Mouse (Mus musculus) mature B cell (primary cell): ENCODE measurements around the gene Il22ra1.

Source experiments
- in situ Hi-C: fragments of 300-500 bp; cut with MboI; formaldehyde crosslinking; loops from 2 replicates; pipeline ENCODE4 v1.14.3; 2019

The Il22ra1 gene

DNA sequence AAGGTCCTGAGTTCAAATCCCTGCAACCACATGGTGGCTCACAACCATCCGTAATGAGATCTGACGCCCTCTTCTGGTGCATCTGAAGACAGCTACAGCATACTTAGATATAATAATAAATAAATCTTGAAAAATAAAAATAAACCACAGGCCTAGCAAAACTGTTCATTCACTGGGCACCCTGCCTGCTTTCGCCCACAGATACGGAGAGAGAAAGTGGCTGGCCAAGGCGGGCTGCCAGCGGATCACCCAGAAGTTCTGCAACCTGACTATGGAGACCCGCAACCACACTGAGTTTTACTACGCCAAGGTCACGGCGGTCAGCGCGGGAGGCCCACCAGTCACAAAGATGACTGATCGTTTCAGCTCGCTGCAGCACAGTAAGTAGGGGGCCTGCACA is 5.9 kb downstream of the Il22ra1 start:
- in situ Hi-C loops, result no loop called here

DNA sequence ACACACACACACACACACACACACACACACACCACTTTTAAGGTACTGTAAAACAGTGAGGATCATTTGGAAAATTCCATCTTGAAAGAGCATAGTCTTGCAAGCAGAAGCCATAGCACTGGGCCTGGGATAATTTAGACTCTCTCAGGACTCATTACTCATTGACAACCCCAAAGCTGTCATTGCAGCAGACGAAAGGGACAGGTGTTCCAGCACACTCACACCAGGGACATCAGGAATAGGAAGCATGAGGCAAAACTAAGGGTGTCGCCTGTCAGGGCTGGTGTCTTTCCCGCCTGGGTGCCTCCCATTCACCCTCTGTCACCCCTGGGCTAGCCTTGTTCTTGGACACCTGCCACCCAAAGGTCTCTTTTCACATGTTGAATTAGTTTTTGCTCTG is 8.9 kb downstream of the Il22ra1 start:
- in situ Hi-C loops, result no loop called here

DNA sequence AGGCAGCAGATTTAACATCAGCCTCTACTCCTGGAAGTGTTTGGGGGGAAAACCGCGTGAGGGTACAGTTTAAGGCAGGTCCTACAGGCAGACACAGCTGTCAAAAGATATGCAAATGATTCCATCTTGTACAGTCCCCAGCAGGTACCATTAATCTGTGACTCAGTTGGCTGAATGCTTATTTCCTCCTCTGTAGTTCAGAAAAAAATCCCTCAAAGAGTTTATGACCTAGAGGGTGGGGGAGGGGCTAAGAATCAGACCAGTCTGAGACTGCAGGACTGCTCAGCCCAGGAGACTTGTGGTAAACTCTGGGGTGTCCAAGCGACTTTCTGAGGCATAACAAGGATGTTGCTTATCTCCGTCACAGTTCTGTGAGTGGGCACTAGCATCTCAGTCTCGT is 10.3 kb downstream of the Il22ra1 start:
- in situ Hi-C loops, result no loop called here

DNA sequence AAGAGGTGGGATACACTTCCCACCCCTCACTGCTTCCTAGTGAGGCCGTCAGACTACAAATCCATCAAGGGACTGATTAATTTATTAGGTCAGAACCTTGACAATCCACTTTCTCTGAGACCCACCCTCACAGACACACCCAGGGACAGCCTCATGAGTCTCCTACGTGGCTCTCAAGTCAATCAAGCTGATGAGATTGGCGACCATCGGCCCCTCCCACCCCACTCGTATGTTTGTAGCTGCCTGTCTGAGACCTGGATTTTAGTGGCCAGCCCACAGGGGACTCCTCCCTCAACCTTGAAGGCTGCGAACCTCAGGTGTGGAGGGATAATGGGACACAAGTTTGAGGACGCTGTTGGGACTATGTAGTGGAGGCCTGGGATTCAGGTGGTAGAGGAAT is 11.2 kb downstream of the Il22ra1 start:
- in situ Hi-C loops, result no loop called here

DNA sequence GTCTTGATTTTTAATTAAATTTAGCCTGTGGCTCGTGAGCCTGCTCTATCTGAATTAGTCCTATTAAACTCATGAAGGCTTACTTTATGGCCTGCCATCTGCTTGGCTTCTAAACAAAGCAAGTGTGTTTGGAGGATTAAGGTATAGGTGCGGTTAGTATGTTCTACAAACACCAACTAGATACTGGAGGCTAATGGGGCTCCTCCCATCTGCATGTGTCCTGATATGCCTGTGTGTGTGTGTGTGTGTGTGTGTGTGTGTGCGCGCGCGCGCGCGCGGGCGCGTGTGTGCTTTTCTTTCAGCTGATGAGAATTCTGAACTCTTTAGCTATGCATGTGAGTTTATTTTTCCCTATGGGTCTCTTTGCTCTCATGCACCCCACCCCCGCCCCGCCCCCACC is 11.7 kb downstream of the Il22ra1 start:
- in situ Hi-C loops, result no loop called here

DNA sequence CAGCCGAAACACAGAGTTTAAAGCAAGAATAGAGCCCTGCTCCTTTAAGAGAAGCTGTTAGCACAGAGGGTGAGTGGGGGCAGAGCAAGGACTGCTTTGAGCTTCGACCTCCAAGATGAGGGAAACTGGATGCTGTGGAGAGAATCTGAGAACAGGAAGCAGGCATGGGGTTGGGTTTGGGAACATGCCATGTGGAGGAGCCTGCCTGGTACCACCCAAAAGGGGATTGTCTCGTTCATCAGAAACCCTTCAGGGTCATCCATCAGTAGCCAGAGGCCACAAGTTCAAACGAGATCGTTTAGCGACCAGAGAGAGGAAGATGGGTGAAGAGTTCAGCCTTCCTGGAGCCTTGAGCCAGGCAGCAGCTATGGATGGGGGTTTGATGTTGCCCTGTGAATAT is 15.5 kb downstream of the Il22ra1 start:
- in situ Hi-C loops, result no loop called here

DNA sequence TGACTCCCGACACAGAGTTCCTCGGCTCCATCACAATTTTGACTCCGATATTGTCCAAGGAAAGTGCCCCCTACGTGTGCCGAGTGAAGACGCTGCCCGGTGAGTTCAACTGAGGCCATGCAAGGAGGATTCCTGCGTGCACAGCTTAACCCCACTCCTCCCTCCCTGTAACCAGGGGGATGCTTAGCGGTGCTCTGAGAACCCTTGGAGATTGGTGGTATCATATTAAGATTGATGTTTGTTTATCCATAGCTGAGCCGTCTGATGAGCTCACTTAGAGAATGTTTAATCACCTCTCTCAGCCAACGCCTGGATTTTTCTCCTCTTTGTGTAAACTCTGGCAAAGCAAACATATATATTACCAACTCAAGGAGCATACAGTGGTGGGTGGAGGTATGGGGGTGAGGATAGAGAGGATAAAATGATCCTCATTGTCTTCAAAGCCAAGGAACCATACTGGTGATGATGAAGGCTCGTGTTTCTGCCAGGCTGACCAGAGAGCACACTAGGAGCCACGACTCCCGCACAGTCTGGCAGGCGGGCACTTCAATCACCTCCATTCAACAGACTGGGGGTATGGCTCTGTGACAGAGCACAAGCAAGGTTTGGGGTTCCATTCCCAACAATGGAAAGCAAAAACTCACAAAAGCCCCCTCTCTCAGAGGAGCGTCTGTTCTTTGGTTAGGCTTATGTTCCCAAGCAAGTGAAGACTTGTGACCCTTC is 16.9 kb downstream of the Il22ra1 start:
- in situ Hi-C loops, result no loop called here

DNA sequence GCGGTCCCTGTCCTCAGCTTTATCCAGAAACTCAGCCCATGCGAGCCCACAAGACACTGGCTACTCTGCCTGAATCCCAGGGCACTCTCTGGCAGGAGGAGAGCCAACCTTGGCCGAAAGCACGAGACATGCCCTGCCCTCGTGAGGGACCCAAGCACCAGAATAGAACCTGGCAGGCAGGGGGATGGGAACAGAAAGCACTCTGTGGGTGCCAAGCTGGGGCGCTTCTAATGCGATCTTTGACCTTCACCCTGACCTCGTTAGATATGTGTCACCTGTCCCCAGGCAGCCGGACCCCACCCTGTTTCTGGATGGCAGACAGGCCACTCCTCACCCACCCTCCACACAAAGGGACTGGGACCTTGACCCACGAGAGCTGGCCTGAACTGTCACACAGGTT is 17.6 kb downstream of the Il22ra1 start:
- in situ Hi-C loops, result no loop called here

DNA sequence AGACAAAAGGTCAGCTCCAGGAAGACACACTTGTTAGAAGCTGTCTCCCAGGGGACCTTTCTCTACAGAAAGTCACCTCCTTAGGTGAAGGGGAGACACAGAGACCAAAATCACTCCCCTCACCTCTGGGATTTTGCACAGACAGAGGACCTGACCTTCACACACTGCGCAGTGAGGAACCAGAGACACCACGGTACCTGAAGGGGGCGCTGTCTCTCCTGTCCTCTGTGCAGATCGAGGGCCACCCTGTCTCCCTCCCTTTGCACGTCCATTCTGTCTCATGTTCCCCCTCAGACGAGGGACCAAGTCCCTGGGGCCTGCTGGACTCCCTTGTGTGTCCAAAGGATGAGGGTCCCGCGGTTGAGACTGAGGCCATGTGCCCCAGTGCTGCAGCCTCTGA is 22.9 kb downstream of the Il22ra1 start:
- in situ Hi-C loops, result no loop called here

DNA sequence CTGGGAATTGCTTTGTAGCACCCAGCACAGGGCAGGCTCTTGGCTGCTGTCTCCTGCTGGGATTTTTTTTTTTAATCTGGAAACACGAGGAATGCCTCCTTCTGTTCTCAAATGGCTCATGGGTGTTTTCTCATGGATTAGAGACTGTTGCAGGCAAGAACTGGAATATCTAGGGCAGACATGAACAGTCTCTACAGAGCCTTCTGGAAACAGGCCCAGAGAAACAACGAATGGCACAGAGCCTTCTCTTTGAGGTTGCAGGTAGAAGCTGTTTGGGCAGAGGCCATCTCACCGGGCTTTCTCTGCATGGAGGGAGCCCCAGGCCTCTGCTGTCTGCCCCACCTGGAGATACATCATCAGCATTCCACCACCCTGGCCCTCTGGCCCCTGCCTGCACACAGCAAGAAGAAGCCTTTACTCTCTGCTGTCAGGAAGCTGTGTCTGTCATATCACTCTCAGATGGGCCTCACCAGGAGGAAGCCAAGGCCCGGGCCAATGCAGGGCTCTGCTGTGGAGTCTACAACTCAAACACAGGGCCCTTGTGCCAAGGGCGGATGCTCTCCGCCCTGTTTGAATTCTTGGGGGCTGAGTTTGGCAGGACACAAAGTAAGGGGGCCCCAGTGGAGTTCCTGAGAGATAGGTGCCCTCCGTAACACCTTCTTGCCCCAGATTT is 24.3 kb downstream of the Il22ra1 start:
- in situ Hi-C loops, result no loop called here

DNA sequence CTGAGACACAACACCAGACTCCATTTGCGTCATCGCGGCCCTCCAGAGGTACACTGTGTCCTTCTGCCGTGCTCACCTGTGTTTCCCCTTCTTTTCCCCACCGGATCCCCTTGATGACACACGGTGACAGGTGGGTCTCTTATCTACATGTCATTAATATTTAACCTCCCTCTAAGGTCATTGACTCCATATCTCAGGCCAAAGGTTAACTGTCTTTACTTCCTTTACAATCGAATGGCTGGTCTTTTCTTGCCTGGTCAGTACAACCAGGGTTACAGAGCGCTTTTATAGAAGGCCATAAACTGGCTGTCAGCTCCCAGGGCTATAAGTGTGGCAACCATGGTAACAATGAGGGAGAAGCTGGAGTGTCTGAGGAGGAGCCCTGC is 24.8 kb downstream of the Il22ra1 start:
- in situ Hi-C loops, result no loop called here

DNA sequence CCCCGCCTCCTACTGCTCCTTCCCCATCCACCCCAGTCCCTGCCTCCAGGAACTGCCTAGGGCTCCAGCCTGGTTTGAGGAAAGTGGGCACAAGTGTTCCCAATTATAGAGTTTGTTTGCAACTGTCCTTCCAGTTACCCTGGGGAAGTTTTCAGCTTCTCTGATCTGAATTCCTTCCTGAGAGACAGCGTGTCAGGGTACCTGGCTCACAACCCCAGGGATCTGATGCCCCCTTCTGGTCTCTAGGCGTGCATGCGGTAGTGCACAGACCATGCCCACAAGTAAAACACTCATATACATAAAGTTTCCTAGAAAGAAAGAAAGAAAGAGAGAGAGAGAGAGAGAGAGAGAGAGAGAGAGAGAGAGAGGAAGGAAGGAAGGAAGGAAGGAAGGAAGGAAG is 30.4 kb downstream of the Il22ra1 start:
- in situ Hi-C loops, result no loop called here

DNA sequence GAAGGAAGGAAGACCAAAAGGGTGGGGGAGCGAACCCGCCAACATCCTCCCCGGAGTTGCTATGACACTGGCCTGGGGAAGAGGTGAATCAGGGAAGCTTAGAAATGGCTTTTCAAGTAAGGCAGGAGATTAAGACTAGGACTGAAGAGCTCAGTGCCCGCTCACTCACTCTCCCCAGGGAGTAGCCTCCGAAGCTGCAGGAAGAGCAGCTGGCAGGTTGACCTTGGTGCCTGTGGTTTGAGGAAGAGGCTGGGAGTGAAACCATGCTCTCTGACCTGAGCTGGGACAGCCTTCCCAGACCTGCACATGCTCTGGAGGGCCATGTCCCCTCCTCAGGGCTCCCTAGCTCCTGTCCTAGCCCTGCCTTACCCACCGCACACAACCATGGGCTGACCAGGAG is 30.9 kb downstream of the Il22ra1 start:
- in situ Hi-C loops, result no loop called here

DNA sequence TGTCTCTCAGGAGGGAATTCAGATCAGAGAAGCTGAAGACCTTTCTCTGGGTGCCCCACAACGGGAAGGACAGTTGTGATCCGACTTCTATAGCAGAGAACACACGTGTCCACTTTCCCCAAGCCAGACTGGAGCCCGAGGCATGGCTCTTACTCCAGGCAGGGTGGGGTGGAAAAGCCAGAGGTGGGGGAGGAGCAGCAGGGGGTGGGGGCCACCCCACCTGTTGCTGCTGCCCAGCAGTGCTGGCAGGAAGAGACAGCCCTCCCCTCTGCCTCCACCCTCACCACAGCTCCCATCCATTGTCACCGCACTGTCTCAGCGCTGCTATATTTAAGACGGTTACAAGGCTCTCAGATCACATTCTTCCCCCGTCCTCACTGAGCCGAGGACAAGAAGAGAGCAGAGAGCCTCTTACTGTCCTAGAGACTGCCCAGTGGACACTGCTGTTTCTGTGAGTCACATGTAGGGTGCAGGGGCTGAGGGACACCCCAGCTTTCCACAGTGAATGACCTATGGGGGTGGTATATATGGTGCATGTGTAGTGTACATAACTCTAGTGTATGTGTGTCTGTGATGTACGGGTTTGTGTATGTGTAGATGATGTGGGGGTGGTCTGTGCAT is 31.5 kb downstream of the Il22ra1 start, which contains the start of gene Myom3:
Myom3 (plus strand) TSS at position 360 of the 621 bp plus-strand sequence.
- in situ Hi-C loops, result no loop called here

DNA sequence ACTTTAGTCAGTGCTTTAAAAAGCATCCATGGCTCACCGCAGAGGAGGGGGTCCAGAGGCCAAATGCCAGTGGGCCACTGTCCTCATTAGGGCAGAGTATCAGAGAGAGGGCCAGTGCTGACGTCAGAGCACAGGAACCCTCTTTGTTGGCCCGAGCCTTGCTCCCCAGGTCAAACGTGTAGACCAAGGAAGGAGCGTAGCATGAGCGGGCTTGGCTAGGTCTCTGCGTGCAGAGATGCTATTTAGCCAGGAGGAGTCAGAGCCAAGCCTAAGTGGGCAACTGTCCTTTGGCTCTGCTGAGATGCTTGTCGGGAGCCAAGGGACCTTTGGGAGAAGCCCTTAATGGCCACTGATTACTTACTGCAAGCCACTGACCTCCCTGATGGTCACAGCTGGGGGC is 33.1 kb downstream of the Il22ra1 start:
- in situ Hi-C loops, result no loop called here

DNA sequence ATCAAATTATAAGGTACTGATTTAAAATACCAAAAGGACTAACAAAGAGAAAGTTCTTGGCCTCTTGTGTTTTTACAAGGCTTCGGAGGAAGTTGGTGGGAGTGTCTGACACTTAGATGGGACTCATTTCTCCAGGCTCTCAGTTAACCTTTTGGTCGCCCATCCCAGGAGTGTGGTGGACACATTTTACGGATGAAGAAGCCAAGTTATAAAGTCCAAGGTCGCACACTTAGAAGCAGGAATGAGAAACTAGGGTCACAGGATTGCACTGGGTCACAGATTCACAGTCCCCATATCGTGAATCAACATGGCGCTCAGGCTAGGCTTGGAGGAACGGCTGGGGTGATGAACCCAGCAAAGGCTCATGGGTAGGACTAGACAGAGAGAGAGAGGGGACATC is 33.6 kb downstream of the Il22ra1 start:
- in situ Hi-C loops, result no loop called here

DNA sequence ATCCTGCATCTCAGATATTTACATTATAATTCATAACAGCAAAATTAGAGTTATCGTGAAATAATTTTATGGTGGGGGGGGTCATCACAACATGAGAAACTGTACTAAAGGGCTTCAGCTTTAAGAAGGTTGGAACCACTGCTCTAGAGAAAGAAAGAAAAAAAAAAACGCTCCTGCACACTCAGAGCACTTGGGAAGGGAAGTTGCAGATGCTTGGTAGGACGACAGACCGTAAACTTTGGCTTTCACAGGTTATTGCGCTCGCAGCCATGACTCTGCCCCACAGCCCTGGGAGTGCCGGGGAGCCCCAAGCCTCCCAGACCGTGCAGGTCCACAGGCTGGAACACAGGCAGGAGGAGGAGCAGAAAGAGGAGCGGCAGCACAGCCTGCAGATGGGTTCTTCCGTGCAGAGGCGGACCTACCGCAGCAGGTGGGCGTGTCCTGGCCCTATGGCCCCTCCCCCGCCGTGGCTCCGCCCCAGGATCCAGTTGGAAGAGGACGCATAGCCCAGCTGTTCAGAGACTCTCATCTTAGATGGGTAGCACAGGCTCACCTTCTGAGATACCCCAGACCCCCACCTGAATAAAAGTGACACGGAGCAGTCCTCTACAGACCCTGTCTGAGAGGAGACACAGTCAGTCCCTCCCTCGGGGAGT is 34.4 kb downstream of the Il22ra1 start:
- in situ Hi-C loops, result no loop called here

DNA sequence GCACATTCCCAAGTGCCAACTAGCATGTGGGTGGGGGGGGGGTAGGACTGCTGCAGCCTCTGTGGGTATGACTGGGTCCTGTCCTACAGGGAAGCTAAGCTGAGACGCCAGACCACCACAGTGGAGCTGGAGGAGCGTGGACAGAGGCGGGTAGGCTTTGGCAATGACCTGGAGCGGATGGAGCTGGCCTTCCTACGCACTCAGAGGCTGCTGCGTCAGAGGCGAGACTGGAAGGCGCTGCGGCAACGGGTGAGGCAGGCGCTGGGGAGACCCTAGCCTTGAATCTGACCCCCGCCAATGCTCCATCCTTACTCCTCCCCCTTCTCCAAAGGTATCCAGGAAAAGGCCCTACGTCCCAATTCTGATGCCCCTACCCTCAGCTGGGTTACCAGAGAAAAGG is 36.7 kb downstream of the Il22ra1 start:
- in situ Hi-C loops, result no loop called here

DNA sequence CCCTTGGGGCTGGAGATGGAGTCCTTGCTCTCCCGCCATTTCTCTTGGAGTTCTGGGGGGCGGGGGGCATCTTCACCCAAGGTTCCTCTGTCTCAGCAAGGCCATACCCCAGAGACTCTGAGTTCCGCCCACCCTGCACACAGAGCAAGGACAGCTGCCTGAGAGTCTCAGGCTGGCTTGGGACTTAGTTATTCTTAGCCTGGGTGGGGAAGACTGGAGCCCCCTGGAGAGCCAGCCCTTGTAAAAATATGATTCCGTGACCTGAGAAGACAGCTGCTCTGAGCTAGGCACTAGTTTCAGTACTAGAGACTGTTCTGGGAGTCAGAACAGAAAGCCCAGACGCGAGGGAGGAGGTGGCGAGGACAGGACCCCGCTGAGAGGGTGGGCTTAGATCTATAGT is 37.7 kb downstream of the Il22ra1 start:
- in situ Hi-C loops, result no loop called here

DNA sequence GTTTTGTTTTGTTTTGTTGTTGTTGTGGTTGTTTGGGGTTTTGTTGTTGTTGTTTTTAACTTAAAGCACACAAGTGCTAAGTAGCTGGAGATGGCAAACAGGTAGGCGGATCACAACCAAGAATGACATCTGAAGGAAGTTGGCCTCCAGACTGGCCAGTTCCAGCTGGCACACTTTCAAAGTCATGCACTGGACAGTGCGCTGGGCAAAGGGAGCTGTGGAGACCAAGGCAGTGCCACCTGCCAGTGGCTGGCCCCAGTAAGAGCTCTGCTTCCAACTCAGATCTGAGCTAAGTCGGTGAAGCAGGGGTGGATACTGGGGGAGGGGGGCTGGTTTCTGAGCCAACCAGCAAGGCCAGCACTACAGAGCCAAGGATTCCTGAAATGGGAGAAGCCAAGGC is 39.0 kb downstream of the Il22ra1 start:
- in situ Hi-C loops, result no loop called here

DNA sequence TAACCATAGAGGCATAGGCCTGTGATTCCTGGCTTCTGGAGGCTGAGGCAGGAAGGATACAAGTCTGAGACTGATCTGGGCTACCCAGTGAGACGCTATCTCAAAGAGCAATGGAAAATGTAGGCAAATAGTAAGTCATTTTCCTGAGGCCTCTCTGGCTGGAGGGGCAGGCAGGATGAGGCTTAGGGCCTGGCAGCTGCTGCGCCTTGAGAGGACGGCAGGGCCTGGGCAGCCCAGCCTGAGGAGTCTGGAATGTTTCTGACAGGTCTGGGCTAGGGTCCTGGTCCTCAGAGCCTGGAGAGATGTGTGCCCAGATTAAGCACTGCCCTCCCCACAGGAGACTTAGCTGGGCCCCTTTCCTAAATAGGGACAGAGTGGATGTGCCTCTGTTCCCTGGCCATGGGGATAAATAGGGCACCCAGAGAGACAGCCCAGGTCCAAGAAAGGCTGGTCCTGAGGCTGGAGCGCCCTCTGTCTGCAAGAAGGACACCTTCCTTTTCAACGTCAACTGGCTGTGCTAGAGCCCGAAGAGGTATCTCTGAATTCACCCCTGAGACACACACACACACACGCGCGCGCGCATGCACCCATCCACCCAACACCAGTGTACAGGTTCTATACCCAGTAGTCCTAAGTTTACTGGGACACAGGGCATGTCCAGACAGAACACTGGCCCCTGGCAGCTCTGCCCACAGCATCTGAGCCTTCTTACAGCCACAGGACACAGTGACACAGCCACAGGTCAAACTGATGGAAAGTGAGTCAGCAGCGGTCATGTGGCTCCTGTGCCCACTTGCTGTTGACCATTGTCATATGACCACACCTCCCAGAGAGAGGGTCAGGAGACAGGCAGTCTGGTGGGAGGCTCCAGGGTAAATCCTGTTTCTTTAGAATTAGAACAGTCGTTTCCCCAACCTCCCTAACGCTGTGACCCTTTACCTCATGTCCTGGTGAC is 40.9 kb downstream of the Il22ra1 start:
- in situ Hi-C loops, result no loop called here
